Mouse (Mus musculus) CD4-positive, CD25-positive, alpha-beta regulatory T cell, adult 9 weeks (primary cell): ENCODE data around the gene Scyl1. TPM values are rescaled to one million over a fixed set of nuclear protein-coding genes. Genes with fewer than 3 reads are reported as not detected.

Source experiments
- polyA plus RNA-seq: library from polyadenylated mRNA; unstranded; fragments of 100-300 nt; shearing (Covaris generic); gene quantifications from one replicate; pipeline ENCODE4 v1.2.1, GENCODE M21; 2017

Scyl1 gene
- 50.1 TPM for polyA plus RNA-seq

GRCm38 (mm10) chr19:5770925-5771860, at the start of gene Scyl1:
Gene Scyl1 (minus strand): TSS chr19:5771419.

GRCm38 (mm10) chr19:5740320-5741317, 30.6 kb downstream of the Scyl1 start, which contains the start of gene Ltbp3:
Gene Ltbp3 (plus strand): TSS chr19:5740904.

GRCm38 (mm10) chr19:5729444-5729815, 41.8 kb downstream of the Scyl1 start, which contains the start of gene Fam89b:
Gene Fam89b (minus strand): TSS chr19:5729653.

GRCm38 (mm10) chr19:5725767-5726515, 45.3 kb downstream of the Scyl1 start, which contains the start of gene Ehbp1l1:
Gene Ehbp1l1 (minus strand): TSS chr19:5726317.

Other genes starting within 250 kb of the Scyl1 start
- gene Ovol1, start 210.8 kb downstream of the Scyl1 start, polyA plus RNA-seq = not detected
- gene Ap5b1, start 203.4 kb downstream of the Scyl1 start, polyA plus RNA-seq = 19.4 TPM
- gene Rnaseh2c, start 169.5 kb downstream of the Scyl1 start, polyA plus RNA-seq = 89.1 TPM
- 59.7 TPM for gene Kat5, start 161.2 kb downstream of the Scyl1 start, polyA plus RNA-seq
- gene Rela, start 133.9 kb downstream of the Scyl1 start, polyA plus RNA-seq = 165 TPM
- 46.5 TPM for gene Sipa1, start 107.7 kb downstream of the Scyl1 start, polyA plus RNA-seq
- 18.1 TPM for gene Map3k11, start 82.7 kb downstream of the Scyl1 start, polyA plus RNA-seq
- 47.0 TPM for gene Pcnx3, start 82.5 kb downstream of the Scyl1 start, polyA plus RNA-seq
- gene Kcnk7, start 67.1 kb downstream of the Scyl1 start, polyA plus RNA-seq = 1.3 TPM
- gene Ehbp1l1, start 45.1 kb downstream of the Scyl1 start, polyA plus RNA-seq = 60.7 TPM
- 60.6 TPM for gene Fam89b, start 41.8 kb downstream of the Scyl1 start, polyA plus RNA-seq
- 0.86 TPM for gene Ltbp3, start 30.5 kb downstream of the Scyl1 start, polyA plus RNA-seq
- 335 TPM for gene Frmd8, start 103.9 kb upstream of the Scyl1 start, polyA plus RNA-seq
- 44.8 TPM for gene Slc25a45, start 106.4 kb upstream of the Scyl1 start, polyA plus RNA-seq
- gene Tigd3, start 122.7 kb upstream of the Scyl1 start, polyA plus RNA-seq = 0.36 TPM
- gene Dpf2, start 141.6 kb upstream of the Scyl1 start, polyA plus RNA-seq = 210 TPM
- 0.14 TPM for gene Cdc42ep2, start 153.4 kb upstream of the Scyl1 start, polyA plus RNA-seq
- 57.4 TPM for gene Pola2, start 192.8 kb upstream of the Scyl1 start, polyA plus RNA-seq
- not detected for gene Slc22a20, start 214.7 kb upstream of the Scyl1 start, polyA plus RNA-seq
- gene Capn1, start 244.5 kb upstream of the Scyl1 start, polyA plus RNA-seq = 84.5 TPM